In genomic region chr3:99665902-99666768, GRCm38 (mm10) we compare ENCODE assay signal across 20 mouse cellular contexts.
A peak's percentile ranks its signal among the peaks of the same experiment; 100 is the strongest.
DNase-seq lines count a peak whose midpoint lies in the region; ATAC-seq lines count a peak whose summit lies in the region.
"Had no signal": no experiment of that assay in that cellular context is flagged by ENCODE, and none has a peak within 500 bp of the region (broad histone marks: within the 10 kb centered on the region; RNA-seq: fewer than 3 reads in every experiment).

No protein-coding gene starts in this region.

- no peaks in the 10 kb centered on the region for H3K4me1 ChIP-seq in hindbrain, embryonic 14.5 days (replicated peaks; ENCODE audit: control insufficient read depth, insufficient read depth, low read length)
- no peaks in the 10 kb centered on the region for H3K4me1 ChIP-seq in hindbrain, embryonic 12.5 days
- H3K4me1 ChIP-seq in limb, embryonic 11.5 days (ENCODE audit: control insufficient read depth, insufficient read depth, low read length), result peaks cover 34% of the 10 kb centered on the region
- H3K4me1 ChIP-seq in neural tube, embryonic 13.5 days (replicated peaks), result peaks cover 18% of the 10 kb centered on the region
- H3K4me1 ChIP-seq: embryonic facial prominence, embryonic 13.5 days; heart, embryonic 10.5 days; liver, embryonic 12.5 days had no signal

- H3K4me3 ChIP-seq in hindbrain, embryonic 14.5 days (replicated peaks; ENCODE audit: low read length), result no peak overlapping the region
- no peak overlapping the region for H3K4me3 ChIP-seq in hindbrain, embryonic 12.5 days
- no peak overlapping the region for H3K4me3 ChIP-seq in limb, embryonic 11.5 days (ENCODE audit: low read depth, low read length)
- no peak overlapping the region for H3K4me3 ChIP-seq in neural tube, embryonic 13.5 days
- H3K4me3 ChIP-seq: embryonic facial prominence, embryonic 13.5 days; heart, embryonic 10.5 days; liver, embryonic 12.5 days had no signal

- WGBS in hindbrain, embryonic 14.5 days, result 33% methylated on average over 10 of the region's 10 CpGs
- WGBS in hindbrain, embryonic 12.5 days, result 34% methylated on average over 10 of the region's 10 CpGs
- 6% methylated on average over 10 of the region's 10 CpGs for WGBS in limb, embryonic 11.5 days
- 13% methylated on average over 10 of the region's 10 CpGs for WGBS in neural tube, embryonic 13.5 days

- H3K27me3 ChIP-seq in hindbrain, embryonic 14.5 days (ENCODE audit: control insufficient read depth, insufficient read depth, low read length), result no peaks in the 10 kb centered on the region
- H3K27me3 ChIP-seq in hindbrain, embryonic 12.5 days, result no peaks in the 10 kb centered on the region
- H3K27me3 ChIP-seq in limb, embryonic 11.5 days (ENCODE audit: control insufficient read depth, insufficient read depth, low read length), result no peaks in the 10 kb centered on the region
- no peaks in the 10 kb centered on the region for H3K27me3 ChIP-seq in neural tube, embryonic 13.5 days
- H3K27me3 ChIP-seq: liver, embryonic 12.5 days had no signal

- no peaks in the 10 kb centered on the region for H3K9me3 ChIP-seq in hindbrain, embryonic 14.5 days (ENCODE audit: control insufficient read depth, low read length)
- H3K9me3 ChIP-seq in hindbrain, embryonic 12.5 days (replicated peaks), result no peaks in the 10 kb centered on the region
- no peaks in the 10 kb centered on the region for H3K9me3 ChIP-seq in limb, embryonic 11.5 days (ENCODE audit: control insufficient read depth, low read length)
- no peaks in the 10 kb centered on the region for H3K9me3 ChIP-seq in neural tube, embryonic 13.5 days
- H3K9me3 ChIP-seq: embryonic facial prominence, embryonic 13.5 days; heart, embryonic 10.5 days; liver, embryonic 12.5 days had no signal

- no peak overlapping the region for H3K9ac ChIP-seq in hindbrain, embryonic 14.5 days
- no peak overlapping the region for H3K9ac ChIP-seq in hindbrain, embryonic 12.5 days
- no peak overlapping the region for H3K9ac ChIP-seq in limb, embryonic 11.5 days (ENCODE audit: low read length)
- no peak overlapping the region for H3K9ac ChIP-seq in neural tube, embryonic 13.5 days
- H3K9ac ChIP-seq: embryonic facial prominence, embryonic 13.5 days; liver, embryonic 12.5 days; lung, embryonic 14.5 days had no signal

- H3K4me2 ChIP-seq in hindbrain, embryonic 14.5 days (replicated peaks), result no peak overlapping the region
- no peak overlapping the region for H3K4me2 ChIP-seq in hindbrain, embryonic 12.5 days (replicated peaks)
- H3K4me2 ChIP-seq in limb, embryonic 11.5 days (ENCODE audit: low read depth, severe bottlenecking), result no peak overlapping the region
- H3K4me2 ChIP-seq in neural tube, embryonic 13.5 days, result no peak overlapping the region
- H3K4me2 ChIP-seq: embryonic facial prominence, embryonic 13.5 days; liver, embryonic 12.5 days; lung, embryonic 14.5 days had no signal

- no peak for DNase-seq in hindbrain, embryonic 14.5 days (ENCODE audit: low spot score)
- peak; percentile 57 for DNase-seq in embryo, embryonic 11 days
- peak; percentile 81 for DNase-seq in limb, embryonic 11.5 days (ENCODE audit: low spot score)
- DNase-seq in lung, postnatal 36 days, result no peak
- no peak for DNase-seq in gastrocnemius, postnatal 25 days
- DNase-seq: adrenal gland, postnatal 10 days; B cell, adult 2 months; cerebellum, adult 11 months; cerebellum, postnatal 14 days; gastrocnemius, postnatal 14 days; heart, postnatal 14 days; lung, embryonic 14.5 days; thymus, postnatal 4 days had no signal

- ATAC-seq in hindbrain, embryonic 14.5 days (ENCODE audit: low FRiP score), result 0 out of 2 replicates have a peak, but pooled peaks have one; percentile 24
- ATAC-seq in hindbrain, embryonic 12.5 days (ENCODE audit: low FRiP score), result no peak
- peak; percentile 88 for ATAC-seq in limb, embryonic 11.5 days (ENCODE audit: insufficient number of reproducible peaks, low FRiP score, low TSS enrichment, low read depth)
- ATAC-seq in neural tube, embryonic 13.5 days (ENCODE audit: low read depth), result peak; percentile 79
- ATAC-seq: inflammation-experienced regulatory T-cells, adult 6 months; liver, embryonic 12.5 days had no signal

- H3K36me3 ChIP-seq in hindbrain, embryonic 14.5 days (replicated peaks; ENCODE audit: control insufficient read depth, insufficient read depth), result no peaks in the 10 kb centered on the region
- H3K36me3 ChIP-seq in hindbrain, embryonic 12.5 days, result no peaks in the 10 kb centered on the region
- no peaks in the 10 kb centered on the region for H3K36me3 ChIP-seq in limb, embryonic 11.5 days (ENCODE audit: control insufficient read depth, insufficient read depth, low read length)
- H3K36me3 ChIP-seq in neural tube, embryonic 13.5 days, result no peaks in the 10 kb centered on the region
- H3K36me3 ChIP-seq: embryonic facial prominence, embryonic 13.5 days; heart, embryonic 10.5 days; liver, embryonic 12.5 days had no signal

- H3K27ac ChIP-seq in hindbrain, embryonic 14.5 days, result no peak overlapping the region
- no peak overlapping the region for H3K27ac ChIP-seq in hindbrain, embryonic 12.5 days
- H3K27ac ChIP-seq in limb, embryonic 11.5 days (replicated peaks; ENCODE audit: low read depth, low read length), result peak overlapping the region; percentile 83
- no peak overlapping the region for H3K27ac ChIP-seq in neural tube, embryonic 13.5 days (replicated peaks)
- H3K27ac ChIP-seq: embryonic facial prominence, embryonic 13.5 days; heart, embryonic 10.5 days; kidney, postnatal 0 days; liver, embryonic 12.5 days had no signal

Comparison
In these comparisons a context has a peak if more than half of its experiments do, and no peak if none do; other contexts are left out.
1. DNase-seq: peak in embryo, embryonic 11 days (single experiment) and limb, embryonic 11.5 days (single experiment); none in hindbrain, embryonic 14.5 days (single experiment), lung, postnatal 36 days (single experiment) and gastrocnemius, postnatal 25 days (single experiment).